Comparison of ENCODE assay signal across 8 mouse cellular contexts in the genomic region with DNA sequence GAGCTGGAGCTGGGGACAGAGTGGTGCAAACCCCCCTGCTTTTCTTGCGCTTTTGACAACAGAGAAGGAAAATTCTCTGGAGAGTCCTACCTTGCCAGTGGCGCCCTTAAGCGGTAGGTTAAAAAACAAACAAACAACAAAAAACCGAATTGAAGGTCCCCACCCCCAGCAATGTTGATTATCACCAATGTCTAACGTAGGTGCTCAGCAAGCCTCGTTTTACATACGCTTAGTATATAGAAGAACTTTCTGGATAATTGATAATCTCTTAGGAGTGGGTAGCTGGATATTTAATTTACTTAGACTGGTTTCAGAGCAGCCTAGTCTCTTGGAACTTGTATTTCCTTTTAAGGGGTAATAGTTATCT. TPM values are rescaled to one million over a fixed set of nuclear protein-coding genes. Genes with fewer than 3 reads are reported as not detected.
DNase-seq lines count a peak whose midpoint lies in the region; ATAC-seq and TF ChIP-seq lines count a peak whose summit lies in the region.

No protein-coding gene starts in this region.

- ATAC-seq in liver, embryonic 14.5 days (ENCODE audit: insufficient read depth) = peak; percentile 17; the same call in 1 of the 2 replicates
- no peak for ATAC-seq in CD4-positive, CD25-positive, alpha-beta regulatory T cell, adult 4 months

- H3K4me1 ChIP-seq in cerebellum, adult 2 months (ENCODE audit: control insufficient read depth, insufficient read depth, low read length) = no peaks in the 10 kb centered on the region
- H3K4me1 ChIP-seq in thymus, adult 2 months (replicated peaks; ENCODE audit: control insufficient read depth, insufficient read depth, low read length) = no peaks in the 10 kb centered on the region
- H3K4me1 ChIP-seq in liver, embryonic 14.5 days (replicated peaks; ENCODE audit: control insufficient read depth in 2 of 2, insufficient read depth in 2 of 2, low read length in 1 of 2) = peaks cover 6 to 8% of the 10 kb centered on the region in 2 experiments

- no peak overlapping the region for H3K27ac ChIP-seq in cerebellum, adult 2 months (ENCODE audit: insufficient read depth, low read length)
- no peak overlapping the region for H3K27ac ChIP-seq in thymus, adult 2 months (ENCODE audit: control insufficient read depth, insufficient read depth, low read length)
- H3K27ac ChIP-seq in liver, embryonic 14.5 days = peak overlapping the region; percentile 67

- H3K9ac ChIP-seq in liver, embryonic 14.5 days (replicated peaks) = peak overlapping the region; percentile 98

- no peaks in the 10 kb centered on the region for H3K9me3 ChIP-seq in liver, embryonic 14.5 days (ENCODE audit: control insufficient read depth, low read length)

- TF ChIP-seq CTCF in cerebellum, adult 2 months (IDR thresholded peaks at IDR 0.05; ENCODE audit: borderline replicate concordance, insufficient read depth, low read depth, low read length) = no peak
- no peak for TF ChIP-seq CTCF in thymus, adult 2 months (IDR thresholded peaks at IDR 0.05; ENCODE audit: borderline replicate concordance, control insufficient read depth, extremely low read depth, insufficient read depth, low read length, poor library complexity)
- no peak for TF ChIP-seq CTCF in liver, embryonic 14.5 days (IDR thresholded peaks at IDR 0.05; ENCODE audit: low read depth)

- TF ChIP-seq EP300 in liver, embryonic 14.5 days (IDR thresholded peaks at IDR 0.05; ENCODE audit: low read depth) = no peak

- H3K36me3 ChIP-seq in thymus, adult 2 months (ENCODE audit: control insufficient read depth, insufficient read depth, low read length) = no peaks in the 10 kb centered on the region
- peaks cover 16% of the 10 kb centered on the region for H3K36me3 ChIP-seq in liver, embryonic 14.5 days (replicated peaks; ENCODE audit: control insufficient read depth, insufficient read depth, low read depth)

- H3K4me3 ChIP-seq in cerebellum, adult 2 months (replicated peaks; ENCODE audit: insufficient read depth, low read depth, low read length) = peak overlapping the region; percentile 63
- H3K4me3 ChIP-seq in thymus, adult 2 months (ENCODE audit: control insufficient read depth, insufficient read depth, low read length) = peak overlapping the region; percentile 75
- peak overlapping the region; percentile 98 for H3K4me3 ChIP-seq in liver, embryonic 14.5 days (ENCODE audit: insufficient read depth in 1 of 2, low read depth in 2 of 2, low read length in 2 of 2)

- H3K27me3 ChIP-seq in cerebellum, adult 2 months (ENCODE audit: control insufficient read depth, insufficient read depth, low read length) = no peaks in the 10 kb centered on the region
- no peaks in the 10 kb centered on the region for H3K27me3 ChIP-seq in thymus, adult 2 months (ENCODE audit: control insufficient read depth, insufficient read depth, low read length)
- H3K27me3 ChIP-seq in liver, embryonic 14.5 days (ENCODE audit: control insufficient read depth, insufficient read depth, low read length) = no peaks in the 10 kb centered on the region

- WGBS in cerebellum, adult 2 months = under 1% methylated on average over 7 of the region's 7 CpGs
- WGBS in thymus, adult 2 months = 1% methylated on average over 7 of the region's 7 CpGs
- 1% methylated on average over 7 of the region's 7 CpGs for WGBS in liver, embryonic 14.5 days (ENCODE audit: insufficient replicate concordance)

- peak overlapping the region; percentile 80 for H3K4me2 ChIP-seq in liver, embryonic 14.5 days (ENCODE audit: low read depth)

- no peak for DNase-seq in cerebellum, adult 2 months
- DNase-seq in cerebellum, adult 11 months = no peak
- DNase-seq in thymus, adult 2 months = no peak
- no peak for DNase-seq in thymus, postnatal 14 days
- peak in 2 of 3 experiments; percentile 20 to 32 for DNase-seq in liver, embryonic 14.5 days (ENCODE audit: low read depth in 3 of 3, low spot score in 3 of 3)
- DNase-seq in urinary bladder, postnatal 14 days (ENCODE audit: low spot score) = no peak
- no peak for DNase-seq in cerebellum, postnatal 10 days

- TF ChIP-seq POLR2A in cerebellum, adult 2 months (IDR thresholded peaks at IDR 0.05; ENCODE audit: borderline replicate concordance, insufficient read depth, low read length) = no peak
- no peak for TF ChIP-seq POLR2A in thymus, adult 2 months (IDR thresholded peaks at IDR 0.05; ENCODE audit: control insufficient read depth, extremely low read depth, insufficient read depth, low read length, poor library complexity)

RNA-seq across cellular contexts. Expression of gene Mms22l, which starts 0.7 kb away (rescaled TPM):
- 1.0 and 1.1 TPM in 2 replicates for polyA plus RNA-seq in cerebellum, adult 2 months (2012; rRNA removed)
- 17.3 and 21.0 TPM in 2 replicates for polyA plus RNA-seq in thymus, adult 2 months (2012; rRNA removed)
- 15.1 and 17.0 TPM in 2 replicates for polyA plus RNA-seq in liver, embryonic 14.5 days (2012; rRNA removed)
- 20.1 and 23.1 TPM in 2 replicates for polyA plus RNA-seq in liver, embryonic 14.5 days (2014; fragmentation: Nextera tagmentation; extraction: Ambion mirVana)
- 1 to 10 TPM; 2.6 to 4.7 TPM for polyA plus RNA-seq in CD4-positive, CD25-positive, alpha-beta regulatory T cell, adult 4 months (2017; shearing (Covaris generic))

Comparison
In these comparisons a context has a peak if more than half of its experiments do, and no peak if none do; other contexts are left out.
1. DNase-seq: peak in liver, embryonic 14.5 days (2 of 3); none in cerebellum, adult 2 months (0 of 2), cerebellum, adult 11 months (single experiment), thymus, adult 2 months (single experiment), thymus, postnatal 14 days (single experiment), urinary bladder, postnatal 14 days (single experiment) and cerebellum, postnatal 10 days (0 of 2).
2. Peak in every context shown above with its lines, with median percentiles within 50 percentile points of each other: H3K4me3 ChIP-seq.